Mouse (Mus musculus) Patski (cell line): ENCODE data around the gene Nlrp1b. TPM values are rescaled to one million over a fixed set of nuclear protein-coding genes. Genes with fewer than 3 reads are reported as not detected.
A peak's percentile ranks its signal among the peaks of the same experiment; 100 is the strongest.

Source experiments
- ATAC-seq: fragments of 100-300 bp; one replicate; pipeline ENCODE4 v1.8.0; 2021
- CTCF ChIA-PET: fragments of 350-600 bp; sonication (Branson Sonifier 250); formaldehyde crosslinking; loops from one replicate; lab custom pipeline; 2022; ENCODE audit warnings: inconsistent platforms; lab: Charles Lee
- POLR2A ChIA-PET: fragments of 350-600 bp; sonication (Branson Sonifier 250); formaldehyde crosslinking; loops from one replicate; lab custom pipeline; 2022; ENCODE audit warnings: antibody characterized with exemption, inconsistent platforms; lab: Charles Lee
- DNase-seq: peaks from one replicate; pipeline ENCODE4 v3.0.0-alpha.2; 2011; ENCODE audit warnings: low read depth, low spot score
- H3K27me3 ChIP-seq: fragments of 371-371 bp; one replicate; pipeline ENCODE4 v1.5.1; 2021
- CTCF ChIP-seq: fragments of 100-300 bp; IDR thresholded peaks from one replicate; pipeline ENCODE4 v1.5.1; 2021
- in situ Hi-C: fragments of 300-500 bp; cut with MboI; formaldehyde crosslinking; loops from 3 replicates; pipeline ENCODE4 v1.11.1; 2018; ENCODE audit warnings: low pct_unique_long_range_greater_than_20kb, mixed read lengths
- polyA plus RNA-seq: library from polyadenylated mRNA; unstranded; gene quantifications from one replicate; pipeline ENCODE4 v1.2.3, GENCODE M21; 2021

The Nlrp1b gene
- polyA plus RNA-seq = not detected

DNA sequence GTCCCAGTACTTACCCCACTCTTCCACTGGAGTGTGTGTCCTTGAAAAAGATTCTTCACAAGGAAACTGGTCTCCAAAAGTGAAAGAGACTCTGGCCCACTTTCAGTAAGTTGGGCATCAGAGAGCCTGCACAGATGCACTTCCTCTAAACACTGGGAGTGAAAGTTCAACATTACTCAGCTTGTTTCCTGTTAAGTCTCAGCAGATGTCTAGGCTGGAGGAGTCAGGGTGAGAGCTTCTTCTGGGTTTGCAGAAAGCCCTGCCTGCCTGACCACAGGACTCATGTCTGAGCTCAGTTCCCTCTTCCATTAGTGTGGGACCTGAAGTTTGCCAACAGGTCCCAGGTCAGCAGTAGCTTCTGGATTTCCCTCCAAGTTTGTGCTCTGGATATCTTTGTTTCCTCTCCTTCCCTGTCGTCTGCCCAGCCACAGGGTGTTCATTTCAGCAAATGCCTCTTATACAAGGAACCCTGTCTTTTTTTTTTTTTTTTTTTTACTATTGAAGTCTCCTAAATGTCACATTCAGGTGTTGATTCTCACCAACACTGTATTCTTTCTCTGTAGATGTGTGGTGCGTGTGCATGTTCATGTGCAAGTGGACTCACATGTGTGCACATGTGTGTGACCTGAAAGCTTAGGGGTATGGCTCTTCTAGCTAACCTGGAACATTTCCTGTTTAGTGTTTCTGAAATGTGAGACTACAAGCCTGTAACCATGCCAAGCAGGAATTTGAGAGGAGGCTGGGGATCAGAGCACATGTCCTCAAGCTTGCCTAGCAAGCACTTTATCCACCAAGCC, at the start of gene Nlrp1b:
Nlrp1b (minus strand) TSS at position 50 of the 797 bp plus-strand sequence.
- POLR2A ChIA-PET = no interaction called here
- no peaks in the 10 kb centered on the region for H3K27me3 ChIP-seq
- no peak for DNase-seq
- CTCF ChIA-PET = no interaction called here
- in situ Hi-C loops = no loop called here
- no peak for TF ChIP-seq CTCF
- ATAC-seq = no peak

DNA sequence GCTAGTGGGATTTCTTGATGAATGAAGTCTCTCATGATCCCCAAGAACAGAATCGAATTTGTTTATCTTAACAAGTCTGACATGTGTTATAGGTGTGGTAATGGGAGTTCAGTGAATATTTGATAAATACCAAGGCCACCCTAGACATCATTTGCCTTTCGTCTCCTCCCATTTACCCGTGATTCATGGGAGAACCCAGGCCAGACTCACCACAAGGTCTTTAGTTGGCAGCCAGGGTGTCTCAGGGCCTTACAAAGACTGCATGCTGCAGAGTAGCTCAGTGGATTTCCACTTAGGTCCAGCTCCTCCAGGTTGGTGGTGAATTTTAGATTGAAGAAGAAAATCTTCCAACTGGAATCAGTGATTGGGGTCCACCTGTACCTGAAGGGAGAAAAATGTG, 30.5 kb upstream of the Nlrp1b start:
- in situ Hi-C loops = no loop called here
- POLR2A ChIA-PET = no interaction called here
- H3K27me3 ChIP-seq = no peaks in the 10 kb centered on the region
- no peak for TF ChIP-seq CTCF
- CTCF ChIA-PET = no interaction called here
- DNase-seq (no peak), ATAC-seq (no peak)

DNA sequence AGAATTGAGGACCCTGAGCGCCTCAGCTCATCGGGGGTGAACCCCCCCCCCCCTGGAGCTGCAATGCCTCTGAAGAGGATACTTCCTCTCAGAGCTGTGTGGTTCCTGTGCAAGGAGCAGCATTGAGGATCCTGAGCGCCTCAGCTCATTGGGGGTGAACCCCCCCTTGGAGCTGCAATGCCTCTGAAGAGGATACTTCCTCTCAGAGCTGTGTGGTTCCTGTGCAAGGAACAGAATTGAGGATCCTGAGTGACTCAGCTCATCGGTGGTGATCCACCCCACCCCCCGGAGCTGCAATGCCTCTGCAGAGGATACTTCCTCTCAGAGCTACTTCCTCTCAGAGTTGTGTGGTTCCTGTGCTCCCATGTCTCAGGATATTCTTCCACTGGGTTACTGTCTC, 20.8 kb upstream of the Nlrp1b start:
- no peaks in the 10 kb centered on the region for H3K27me3 ChIP-seq
- no peak for TF ChIP-seq CTCF
- ATAC-seq (no peak), DNase-seq (no peak)
- POLR2A ChIA-PET = no interaction called here
- in situ Hi-C loops = no loop called here
- CTCF ChIA-PET = no interaction called here

DNA sequence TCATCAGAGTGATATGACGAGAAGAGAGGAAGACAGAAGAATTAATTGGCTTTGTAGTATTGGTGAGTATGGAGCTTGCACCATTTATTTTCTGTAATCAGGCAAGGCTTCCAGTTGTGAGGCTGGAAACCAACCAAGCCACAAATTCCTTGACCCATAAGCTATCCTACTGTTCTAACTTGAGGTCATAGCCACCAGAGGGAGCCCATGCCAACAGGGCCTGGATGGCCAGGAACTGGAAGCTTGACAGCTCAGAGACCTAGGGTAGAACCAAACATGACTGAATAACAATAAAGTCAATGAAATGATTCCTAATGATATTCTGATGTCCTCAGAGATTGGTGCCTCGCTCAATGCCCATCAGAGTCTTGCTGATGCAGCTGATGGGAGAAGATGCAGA, 5.9 kb downstream of the Nlrp1b start:
- POLR2A ChIA-PET = no interaction called here
- no peaks in the 10 kb centered on the region for H3K27me3 ChIP-seq
- no peak for DNase-seq
- ATAC-seq = no peak
- CTCF ChIA-PET = no interaction called here
- TF ChIP-seq CTCF = no peak
- in situ Hi-C loops = loop anchor here (10.0 kb wide), 2 partner anchors 70 to 80 kb away; partner anchors contain the start of gene Nlrp1a

DNA sequence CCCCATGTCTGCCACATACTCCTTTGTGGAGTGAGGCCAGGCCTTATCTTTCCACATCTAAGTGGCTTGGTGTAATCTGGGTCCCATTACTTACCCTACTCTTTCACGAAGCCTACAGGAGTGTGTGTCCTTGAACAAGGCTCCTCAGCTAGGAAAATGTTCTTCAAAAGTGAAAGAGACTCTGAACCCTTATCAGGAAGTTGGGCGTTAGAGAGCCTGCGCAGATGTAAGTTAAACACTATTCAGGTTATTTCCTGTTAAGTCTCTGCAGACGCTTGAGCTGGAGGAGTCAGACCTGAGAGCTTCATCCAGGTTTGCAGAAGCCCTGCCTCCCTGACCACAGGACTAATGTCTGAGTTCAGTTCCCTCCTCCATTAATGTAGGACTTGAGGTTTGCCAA, 27.8 kb downstream of the Nlrp1b start:
- ChIA-PET CTCF (no interaction called here), POLR2A (no interaction called here)
- DNase-seq (no peak), ATAC-seq (no peak)
- H3K27me3 ChIP-seq = no peaks in the 10 kb centered on the region
- in situ Hi-C loops = no loop called here
- TF ChIP-seq CTCF = no peak

DNA sequence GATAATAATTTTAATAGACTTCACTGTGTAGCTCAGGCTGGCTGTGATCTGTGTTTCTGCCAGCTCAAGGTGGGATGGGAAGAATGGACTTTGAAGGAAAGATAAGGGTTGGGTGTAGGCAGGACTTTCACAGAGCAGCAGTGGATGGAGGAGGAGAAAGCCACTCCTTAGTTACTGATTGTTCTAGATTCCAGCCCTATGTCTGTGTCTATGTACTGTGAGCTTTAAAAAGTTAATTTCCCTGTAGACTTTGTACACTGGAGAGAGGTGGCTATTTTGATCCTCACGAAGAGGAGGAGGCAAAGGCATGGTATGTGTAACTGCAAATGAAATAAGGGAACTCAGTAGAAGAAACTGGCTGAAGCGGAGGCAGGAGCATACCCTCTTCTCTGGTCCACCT, 31.2 kb downstream of the Nlrp1b start:
- CTCF ChIA-PET = no interaction called here
- no peak for ATAC-seq

DNA sequence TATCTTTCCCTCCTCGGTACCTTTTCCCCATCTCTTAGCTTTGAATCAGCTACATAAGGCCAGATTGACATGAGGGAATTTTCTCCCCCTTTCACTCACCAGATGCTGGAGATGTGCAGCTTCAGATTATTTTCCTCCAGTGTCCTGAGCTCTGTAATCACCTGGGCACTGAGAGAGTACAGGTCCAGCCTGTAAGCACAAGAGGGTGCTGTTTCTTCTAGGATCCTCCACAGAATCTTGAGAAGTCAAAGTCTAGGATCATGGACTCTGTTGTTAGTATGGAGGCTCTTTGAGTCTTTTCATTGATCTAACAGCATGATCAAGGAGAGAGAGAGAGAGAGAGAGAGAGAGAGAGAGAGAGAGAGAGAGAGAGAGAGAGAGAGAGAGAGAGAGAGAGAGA, 60.9 kb downstream of the Nlrp1b start:
- ChIA-PET POLR2A (no interaction called here), CTCF (interaction anchor here (1.5 kb wide), 1 partner anchor 10 kb away, joined by 4 read pairs; no protein-coding TSS in a partner anchor)
- no peak for DNase-seq
- TF ChIP-seq CTCF = peak; percentile 10
- no peak for ATAC-seq
- in situ Hi-C loops = no loop called here
- peaks cover 7% of the 10 kb centered on the region for H3K27me3 ChIP-seq

More for the DNA sequence above, 31.2 kb downstream of the Nlrp1b start:
- no peaks in the 10 kb centered on the region for H3K27me3 ChIP-seq
- in situ Hi-C loops = no loop called here
- no peak for DNase-seq
- TF ChIP-seq CTCF = no peak
- POLR2A ChIA-PET = interaction anchor here (0.6 kb wide), 1 partner anchor 35 kb away, joined by 5 read pairs; no protein-coding TSS in a partner anchor

DNA sequence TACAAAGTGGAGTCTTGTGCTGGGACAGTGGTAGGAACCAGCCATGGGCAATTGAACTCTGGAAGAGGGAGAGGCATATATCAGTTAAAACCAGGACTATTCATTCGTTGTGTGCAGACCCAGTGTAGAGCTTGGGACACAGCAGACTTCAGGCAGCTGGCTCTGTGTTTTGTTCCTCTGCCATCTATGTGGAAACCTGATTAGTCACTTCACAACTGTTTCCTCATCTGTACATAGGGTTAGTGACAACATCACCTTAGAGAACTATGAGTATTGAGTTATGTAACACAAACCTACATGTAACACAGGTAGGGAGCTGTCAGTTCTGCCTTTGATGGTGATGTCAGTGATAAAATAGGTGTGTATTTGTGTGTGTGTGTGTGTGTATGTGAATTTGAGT, 66.4 kb downstream of the Nlrp1b start:
- ChIA-PET POLR2A (interaction anchor here (0.6 kb wide), 1 partner anchor 35 kb away, joined by 5 read pairs; no protein-coding TSS in a partner anchor), CTCF (no interaction called here)
- no peak for DNase-seq
- H3K27me3 ChIP-seq = peaks cover 7% of the 10 kb centered on the region
- in situ Hi-C loops = no loop called here
- TF ChIP-seq CTCF = no peak
- no peak for ATAC-seq

DNA sequence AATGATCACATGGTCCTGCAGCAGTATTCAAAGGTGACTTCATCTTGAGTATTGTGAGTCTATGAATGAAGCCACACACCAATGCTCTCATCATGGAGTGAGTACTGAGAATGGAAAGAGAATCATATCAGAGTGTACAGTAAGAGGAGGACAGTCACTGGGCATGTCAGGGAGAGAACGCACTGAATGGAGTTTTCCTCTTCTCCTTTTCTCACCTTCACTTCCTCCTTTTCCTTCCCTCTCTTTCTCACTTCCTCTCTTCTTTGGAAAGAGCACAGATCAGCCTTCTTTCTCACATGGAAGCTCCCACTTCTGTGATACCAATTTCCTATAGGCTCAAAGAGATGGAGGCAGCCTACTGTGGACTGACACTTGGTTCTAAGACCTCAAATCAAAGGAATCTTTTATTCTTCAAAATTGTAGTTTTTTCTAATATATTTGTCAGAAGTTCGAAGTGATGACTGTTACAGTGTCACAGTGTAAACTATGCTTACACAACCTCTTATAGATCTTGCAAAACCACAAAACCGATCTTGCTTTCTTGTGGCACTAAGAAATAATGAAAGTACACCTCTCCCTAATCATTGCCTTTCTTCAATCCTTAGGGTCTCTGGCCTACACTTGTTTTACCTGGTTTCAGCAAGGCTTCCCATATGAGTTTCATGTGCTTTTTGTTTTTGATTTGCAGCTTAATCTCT, 70.9 kb downstream of the Nlrp1b start:
- no peak for TF ChIP-seq CTCF
- DNase-seq (no peak), ATAC-seq (no peak)
- H3K27me3 ChIP-seq = no peaks in the 10 kb centered on the region
- in situ Hi-C loops = loop anchor here (10.0 kb wide), 1 partner anchor 85 kb away; no protein-coding TSS in a partner anchor
- CTCF ChIA-PET = no interaction called here
- POLR2A ChIA-PET = no interaction called here

DNA sequence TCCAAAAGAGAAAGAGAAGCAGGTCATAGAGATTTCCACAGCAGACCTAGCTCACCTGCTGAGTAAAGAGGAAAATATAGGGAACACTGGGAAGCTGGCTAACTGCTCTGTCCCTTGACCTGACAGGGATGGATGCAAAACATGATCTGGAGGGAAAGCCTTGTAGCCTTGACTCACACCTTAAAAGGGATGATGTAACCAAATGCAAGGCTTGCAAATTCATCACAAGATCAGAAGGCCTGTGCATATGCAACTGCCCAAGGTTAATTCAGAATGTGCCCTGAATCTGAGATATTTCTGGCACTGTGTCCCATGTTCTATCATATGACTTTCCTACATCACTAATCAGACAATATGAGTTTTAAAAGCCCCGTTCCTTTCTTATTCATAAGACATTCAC, 75.3 kb downstream of the Nlrp1b start:
- CTCF ChIA-PET = interaction anchor here (1.6 kb wide), 1 partner anchor 10 kb away, joined by 3 read pairs; the partner anchor contains the start of gene Nlrp1a
- TF ChIP-seq CTCF = no peak
- POLR2A ChIA-PET = no interaction called here
- in situ Hi-C loops = loop anchor here (10.0 kb wide), 1 partner anchor 90 kb away; no protein-coding TSS in a partner anchor
- DNase-seq = no peak
- no peaks in the 10 kb centered on the region for H3K27me3 ChIP-seq
- no peak for ATAC-seq

DNA sequence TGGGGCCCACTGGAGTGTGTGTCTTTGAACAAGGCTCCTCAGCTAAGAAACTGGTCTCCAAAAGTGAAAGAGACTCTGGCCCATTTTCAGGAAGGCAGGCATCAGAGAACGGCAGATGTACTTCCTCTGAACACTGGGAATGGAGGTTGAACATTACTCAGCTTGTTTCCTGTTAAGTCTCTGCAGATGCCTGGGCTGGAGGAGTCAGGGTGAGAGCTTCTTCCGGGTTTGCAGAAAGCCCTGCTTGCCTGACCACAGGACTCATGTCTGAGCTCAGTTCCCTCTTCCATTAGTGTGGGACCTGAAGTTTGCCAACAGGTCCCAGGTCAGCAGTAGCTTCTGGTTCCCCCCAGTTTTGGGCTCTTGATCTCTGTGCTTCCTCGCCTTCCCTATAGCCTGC, 85.9 kb downstream of the Nlrp1b start, which contains the start of gene Nlrp1a:
Nlrp1a (minus strand) TSS at position 44 of the 400 bp plus-strand sequence.
- no peaks in the 10 kb centered on the region for H3K27me3 ChIP-seq
- ATAC-seq (no peak), DNase-seq (no peak)
- TF ChIP-seq CTCF = no peak
- POLR2A ChIA-PET = no interaction called here
- CTCF ChIA-PET = interaction anchor here (1.3 kb wide), 1 partner anchor 10 kb away, joined by 3 read pairs; no protein-coding TSS in a partner anchor
- in situ Hi-C loops = loop anchor here (10.0 kb wide), 1 partner anchor 80 kb away; no protein-coding TSS in a partner anchor
